Mouse (Mus musculus): Measurements from ENCODE around the gene Rdh16f1. TPM values are rescaled to one million over a fixed set of nuclear protein-coding genes. Genes with fewer than 3 reads are reported as not detected.
"Not testable (repeated sequence)": the region's sequence is repeated elsewhere in the genome, so short reads cannot be mapped to it uniquely, and the experiment has no call there.

Rdh16f1 gene
- polyA plus RNA-seq, 2 experiments from 2014 or later, result 0.31 TPM; not detected in 1

DNA sequence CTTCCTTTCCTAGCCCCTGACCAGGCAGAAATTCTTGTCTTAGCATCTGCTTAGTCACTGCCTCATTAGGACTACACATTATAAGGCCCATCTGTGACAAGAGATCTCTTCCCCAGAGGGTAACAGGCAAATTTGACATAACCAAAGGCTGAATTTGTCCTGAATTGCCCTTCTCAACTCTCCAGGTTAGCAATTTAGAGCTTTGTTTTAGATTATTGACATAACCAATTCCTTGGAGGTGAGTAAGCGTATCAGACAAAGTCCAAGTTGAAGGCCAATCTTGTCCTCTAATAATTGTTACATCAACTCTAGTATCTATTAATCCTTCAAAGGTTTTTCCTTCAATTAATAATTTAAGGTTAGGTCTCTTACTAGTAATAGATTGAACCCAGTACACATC, 74.6 kb downstream of the Rdh16f1 start:
- ATAC-seq, result not testable (repeated sequence)

DNA sequence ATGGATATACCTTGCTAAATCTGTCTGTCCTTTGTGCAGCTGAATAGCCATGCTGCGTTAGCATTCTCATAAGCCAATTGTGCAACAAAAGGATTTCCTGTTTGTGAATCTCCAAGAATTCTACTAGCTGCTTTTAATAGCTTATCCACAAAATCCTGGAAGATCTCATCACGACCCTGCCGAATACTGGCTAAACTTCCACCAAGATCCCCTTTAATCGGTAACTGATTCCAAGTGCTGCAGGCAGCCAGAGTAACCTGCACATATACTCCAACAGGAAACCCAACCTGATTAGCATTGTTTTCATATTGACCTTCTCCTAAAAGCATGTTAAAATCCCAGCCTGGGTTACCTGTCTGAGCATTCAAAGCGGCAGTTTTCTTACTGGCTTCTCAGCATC, 75.7 kb downstream of the Rdh16f1 start:
- ATAC-seq, result no peak

DNA sequence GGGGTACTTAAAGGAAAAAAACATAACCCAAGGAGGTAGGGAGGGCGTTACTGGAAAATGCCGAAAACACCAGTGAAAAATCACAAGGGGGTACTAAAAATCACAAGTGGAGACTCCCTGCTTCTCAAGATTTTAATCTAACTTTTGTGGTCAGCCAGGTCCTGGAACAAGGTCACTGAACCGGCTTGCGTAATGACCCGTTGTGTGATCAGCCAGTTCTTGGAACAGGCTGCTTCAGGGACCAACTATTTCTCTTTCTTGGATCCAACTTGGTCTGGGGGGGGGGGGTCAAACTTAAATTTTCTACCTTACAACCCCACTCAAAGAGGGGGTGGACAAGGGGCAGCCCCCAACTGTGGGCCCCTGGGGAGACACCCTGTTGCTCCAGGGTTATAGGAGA, 78.2 kb downstream of the Rdh16f1 start:
- ATAC-seq, result not testable (repeated sequence)

DNA sequence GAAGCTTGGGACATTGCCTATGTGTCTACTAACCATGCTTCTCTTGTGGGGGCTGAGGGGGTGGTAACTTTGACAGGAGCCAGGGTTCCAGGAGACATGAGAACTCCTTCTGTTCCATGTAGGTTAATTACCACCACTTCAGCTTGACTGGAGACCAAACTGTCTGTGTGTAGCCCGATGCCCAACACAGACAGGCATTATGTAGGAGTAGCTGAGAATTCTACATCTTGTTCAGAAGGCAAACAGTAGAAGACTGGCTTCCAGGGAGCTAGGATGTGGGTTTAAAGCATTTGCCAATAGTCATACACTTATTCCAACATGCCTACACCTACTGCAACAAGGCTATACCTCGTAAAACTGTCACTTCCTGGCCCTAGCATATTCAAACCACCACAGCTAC, 79.0 kb downstream of the Rdh16f1 start:
- no peak for ATAC-seq

DNA sequence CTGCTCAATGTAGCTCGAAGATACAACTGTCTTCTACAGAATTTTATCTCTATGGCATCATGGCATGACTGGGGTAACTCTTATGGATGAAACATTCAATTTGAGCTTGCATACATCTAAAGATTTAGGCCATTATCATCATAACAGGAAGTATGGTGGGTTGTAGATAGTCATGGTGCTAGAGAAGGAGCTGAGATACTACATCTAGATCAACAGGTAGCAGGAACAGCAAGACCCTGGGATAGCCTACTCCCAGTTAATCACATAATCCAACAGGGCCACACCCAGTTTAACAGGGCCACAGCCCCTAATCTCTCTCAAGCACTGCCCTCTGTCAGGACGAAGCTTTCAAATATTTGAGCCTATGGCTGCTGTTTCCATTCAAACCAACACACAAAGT, 81.2 kb downstream of the Rdh16f1 start:
- ATAC-seq, result no peak

Other genes with a start within 250 kb of the Rdh16f1 start
- gene Ndufa4l2, start 244.8 kb upstream of the Rdh16f1 start, polyA plus RNA-seq (2017; shearing (Covaris generic)), result not detected
- 10 to 100 TPM; 34.2 to 50.7 TPM for gene Shmt2, start 237.3 kb upstream of the Rdh16f1 start, polyA plus RNA-seq (2017; shearing (Covaris generic))
- gene Nxph4, start 225.2 kb upstream of the Rdh16f1 start, polyA plus RNA-seq (2017; shearing (Covaris generic)), result not detected
- under 1 TPM in 1 of 2 experiments, not detected in 1; 0.57 TPM for gene Lrp1, start 138.6 kb upstream of the Rdh16f1 start, polyA plus RNA-seq (2017; shearing (Covaris generic))
- 100 to 1,000 TPM; 119 to 157 TPM for gene Stat6, start 116.8 kb upstream of the Rdh16f1 start, polyA plus RNA-seq (2017; shearing (Covaris generic))
- gene Nemp1, start 92.9 kb upstream of the Rdh16f1 start, polyA plus RNA-seq (2017; shearing (Covaris generic)), result 1 to 10 TPM; 4.7 to 5.8 TPM
- 10 to 100 TPM in 1 of 2 experiments, 1 to 10 TPM in 1; 7.4 to 10.2 TPM for gene Nab2, start 91.2 kb upstream of the Rdh16f1 start, polyA plus RNA-seq (2017; shearing (Covaris generic))
- not detected for gene Myo1a, start 54.6 kb upstream of the Rdh16f1 start, polyA plus RNA-seq (2017; shearing (Covaris generic))
- not detected for gene Tac2, start 35.3 kb upstream of the Rdh16f1 start, polyA plus RNA-seq (2017; shearing (Covaris generic))
- under 1 TPM; 0.36 to 0.45 TPM for gene Zbtb39, start 20.2 kb upstream of the Rdh16f1 start, polyA plus RNA-seq (2017; shearing (Covaris generic))
- under 1 TPM; 0.15 to 0.22 TPM for gene Gpr182, start 8.1 kb upstream of the Rdh16f1 start, polyA plus RNA-seq (2017; shearing (Covaris generic))
- under 1 TPM in 1 of 2 experiments, not detected in 1; 0.13 TPM for gene Rdh1, start 66 bp upstream of the Rdh16f1 start, polyA plus RNA-seq (2017; shearing (Covaris generic))
- gene Rdh9, start 16.6 kb downstream of the Rdh16f1 start, polyA plus RNA-seq (2017; shearing (Covaris generic)), result under 1 TPM in 1 of 2 experiments, not detected in 1; 0.13 TPM
- not detected for gene Rdh16, start 41.4 kb downstream of the Rdh16f1 start, polyA plus RNA-seq (2017; shearing (Covaris generic))
- not detected for gene Rdh19, start 90.1 kb downstream of the Rdh16f1 start, polyA plus RNA-seq (2017; shearing (Covaris generic))
- not detected for gene Rdh16f2, start 106.7 kb downstream of the Rdh16f1 start, polyA plus RNA-seq (2017; shearing (Covaris generic))
- gene Rdh7, start 129.0 kb downstream of the Rdh16f1 start, polyA plus RNA-seq (2017; shearing (Covaris generic)), result not detected
- not detected for gene Sdr9c7, start 138.7 kb downstream of the Rdh16f1 start, polyA plus RNA-seq (2017; shearing (Covaris generic))
- not detected for gene Hsd17b6, start 247.8 kb downstream of the Rdh16f1 start, polyA plus RNA-seq (2017; shearing (Covaris generic))

Measured in activated CD4-positive, CD25-positive, alpha-beta regulatory T cell, adult 4 months (primary cell).